Mouse (Mus musculus) urinary bladder, postnatal 14 days (tissue): Measurements from ENCODE around the gene Klhl40.

Experiments
- DNase-seq: peaks from one replicate; pipeline ENCODE4 v3.0.0; 2021; ENCODE audit warnings: low spot score

Klhl40 gene

DNA sequence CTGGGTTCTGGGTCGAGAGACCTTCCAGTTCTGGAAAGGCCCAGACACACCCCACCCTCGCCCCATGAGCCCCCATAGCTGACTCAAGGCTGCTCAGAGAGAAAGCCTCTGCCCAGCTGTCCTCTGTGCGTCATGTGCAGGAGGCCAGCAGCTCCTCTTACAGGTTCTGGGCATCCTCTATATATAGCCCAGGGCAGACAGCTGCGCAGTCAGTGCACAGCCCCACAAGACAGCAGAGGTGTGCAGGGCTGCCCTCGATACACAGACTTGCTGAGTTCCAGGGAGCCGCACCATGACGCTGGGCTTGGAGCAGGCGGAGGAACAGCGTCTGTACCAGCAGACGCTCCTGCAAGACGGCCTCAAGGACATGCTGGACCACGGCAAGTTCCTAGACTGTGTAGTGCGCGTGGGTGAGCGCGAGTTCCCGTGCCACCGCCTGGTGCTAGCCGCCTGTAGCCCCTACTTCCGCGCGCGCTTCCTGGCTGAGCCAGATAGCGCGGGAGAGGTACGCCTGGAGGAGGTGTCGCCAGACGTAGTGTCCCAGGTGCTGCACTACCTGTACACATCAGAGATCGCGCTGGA is at the start of gene Klhl40:
TSS of gene Klhl40 (plus strand) at position 124 of the 582 bp plus-strand sequence.
- no peak for DNase-seq

GRCm38 (mm10) chr9:121740490-121740889 is 36.9 kb upstream of the Klhl40 start:
- no peak for DNase-seq

DNA sequence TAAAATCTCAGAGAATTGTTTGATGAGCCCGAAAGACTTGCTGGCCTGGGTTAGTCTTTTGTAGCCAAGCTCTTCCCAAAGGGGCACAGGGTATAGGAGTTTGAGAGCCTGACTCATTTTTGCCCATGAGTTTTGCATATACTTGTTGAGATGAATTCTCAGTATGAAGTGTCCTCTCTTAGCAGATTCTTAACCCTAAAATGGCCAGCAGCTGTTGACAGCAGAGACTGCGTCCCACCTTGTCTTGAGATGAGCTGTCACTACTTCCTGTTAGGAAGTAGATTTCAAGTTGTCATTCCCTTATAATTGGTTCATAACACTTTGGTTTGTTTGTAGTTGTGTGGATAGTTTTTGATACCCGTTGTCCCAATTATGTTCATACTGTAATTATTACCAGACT is 36.2 kb upstream of the Klhl40 start:
- DNase-seq, result no peak

DNA sequence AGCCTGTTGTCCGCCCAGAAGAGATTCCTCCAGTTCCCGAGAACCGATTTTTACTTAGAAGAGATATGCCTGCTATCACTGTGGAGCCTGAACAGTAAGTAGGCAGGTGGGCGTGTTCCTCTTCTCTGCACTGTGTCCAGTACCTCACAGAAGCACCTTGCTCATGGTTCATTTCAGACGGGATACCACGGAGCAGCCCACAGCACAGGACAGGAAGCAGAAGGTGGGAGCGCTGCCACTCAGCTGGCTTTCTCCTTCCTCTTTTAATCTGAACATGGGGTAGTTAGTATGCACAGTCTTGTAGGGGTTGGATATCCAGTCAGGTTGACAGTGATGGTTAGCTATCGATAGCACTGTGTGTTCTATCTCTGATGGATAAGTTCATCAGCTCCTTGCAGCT is 33.4 kb upstream of the Klhl40 start:
- no peak for DNase-seq

DNA sequence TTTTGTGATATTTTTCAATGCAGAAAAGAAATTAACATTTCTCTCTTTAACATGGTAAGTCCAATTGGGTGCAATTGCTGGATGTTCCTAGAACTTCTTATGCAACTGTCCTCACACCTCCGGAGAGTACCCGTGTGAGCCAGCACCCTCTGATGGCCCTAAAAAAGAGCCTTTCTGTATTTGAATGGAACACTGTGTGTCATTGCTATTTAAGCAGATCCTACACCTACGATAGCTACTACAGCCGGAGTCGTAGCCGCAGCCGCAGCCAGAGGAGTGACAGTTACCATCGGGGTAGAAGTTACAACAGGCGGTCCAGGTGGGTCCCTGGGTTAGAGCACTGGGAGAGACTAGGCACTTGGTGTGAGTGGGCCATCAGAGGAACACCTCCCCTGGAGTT is 24.6 kb upstream of the Klhl40 start:
- no peak for DNase-seq

GRCm38 (mm10) chr9:121754624-121755023 is 22.8 kb upstream of the Klhl40 start:
- DNase-seq, result no peak

DNA sequence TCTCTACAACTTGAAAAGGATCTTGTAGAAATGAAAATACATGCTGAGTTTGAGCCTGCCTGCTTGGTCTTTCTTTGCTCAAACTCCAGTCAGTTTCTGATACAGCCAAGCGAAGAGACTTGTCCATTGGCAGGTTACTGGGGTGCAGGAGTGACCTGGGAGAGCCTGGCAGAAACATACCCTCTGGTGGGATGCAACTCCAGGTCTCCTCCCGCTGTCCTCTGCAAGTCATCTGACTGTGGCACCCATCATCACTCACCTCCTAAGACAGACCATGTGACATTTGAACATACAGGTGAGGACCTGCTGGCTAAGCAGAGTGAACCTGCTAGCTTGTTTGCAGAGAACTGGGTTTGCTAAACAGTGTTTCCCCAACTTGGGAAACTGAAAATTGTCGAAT is 20.6 kb upstream of the Klhl40 start:
- DNase-seq, result no peak

DNA sequence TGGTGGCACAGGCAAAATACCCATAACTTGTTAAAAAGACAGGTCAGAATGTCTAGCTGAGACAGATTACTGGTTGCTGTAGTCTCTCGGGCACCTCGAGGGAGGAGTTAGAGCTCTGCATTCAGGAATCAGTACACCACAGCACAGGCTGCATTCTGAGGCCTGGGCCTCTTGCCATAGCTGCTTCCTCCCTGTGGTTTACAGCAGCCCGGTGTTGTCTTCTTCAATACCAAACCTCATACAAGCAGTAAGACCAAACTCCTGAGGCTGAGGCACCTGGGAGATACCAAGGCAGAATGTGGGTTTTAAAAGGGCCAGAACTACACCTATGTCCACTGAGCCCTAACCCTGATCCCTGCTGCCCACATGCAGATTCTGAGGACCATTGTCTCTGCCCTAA is 20.0 kb upstream of the Klhl40 start:
- DNase-seq, result no peak

DNA sequence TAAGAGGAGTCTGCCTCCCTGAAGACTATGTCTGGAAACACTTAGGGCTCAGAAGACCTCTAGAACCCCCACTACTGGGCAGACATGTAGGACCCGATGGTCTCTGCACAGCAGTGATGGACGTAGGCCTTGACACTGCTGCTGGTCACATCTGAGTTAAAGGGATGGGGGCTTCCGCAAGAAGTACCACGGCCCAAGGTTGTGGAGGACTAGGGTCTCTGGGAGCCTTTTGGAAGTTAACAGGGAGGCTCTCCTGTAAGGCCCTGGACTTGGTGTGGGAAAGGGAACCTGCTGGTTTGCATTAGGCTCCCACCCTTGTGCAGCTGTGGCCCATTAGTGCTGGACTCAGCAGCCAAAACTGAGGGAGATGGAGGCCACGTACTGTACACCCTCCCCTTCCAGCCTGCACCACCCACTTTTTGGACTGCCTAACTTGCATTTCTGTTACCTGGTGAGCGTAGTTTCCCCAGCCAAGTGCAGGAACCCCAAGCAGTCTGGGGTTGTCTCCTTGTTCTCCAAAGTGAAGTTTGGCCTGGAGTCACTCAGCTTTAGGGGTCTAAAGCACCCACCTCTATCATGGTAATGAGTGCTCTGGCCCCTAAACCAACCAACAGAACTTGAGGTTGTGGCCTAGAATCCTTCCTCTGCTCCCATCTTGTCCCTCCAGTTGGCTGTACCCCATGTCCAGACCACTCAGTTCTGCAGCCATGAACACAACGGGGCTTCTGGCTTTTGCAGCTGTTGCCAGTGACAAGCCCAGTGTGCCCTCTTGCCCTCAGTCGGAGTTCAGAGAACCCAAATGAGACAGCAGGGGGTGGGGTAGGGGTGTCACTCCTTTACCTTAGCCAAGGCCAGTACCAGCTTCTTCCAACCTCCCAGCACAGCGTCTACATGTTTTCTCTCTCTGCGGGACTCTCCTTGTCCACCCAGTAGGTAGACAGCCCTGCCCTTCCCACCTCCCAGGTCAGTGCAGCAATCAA is 19.3 kb upstream of the Klhl40 start:
- DNase-seq, result no peak

- peak; percentile 56 for DNase-seq
Measured at GRCm38 (mm10) chr9:121759091-121760081, 18.0 kb upstream of the Klhl40 start, which contains the start of gene Zfp651. TSS of gene Zfp651 (plus strand) at chr9:121759330.

DNA sequence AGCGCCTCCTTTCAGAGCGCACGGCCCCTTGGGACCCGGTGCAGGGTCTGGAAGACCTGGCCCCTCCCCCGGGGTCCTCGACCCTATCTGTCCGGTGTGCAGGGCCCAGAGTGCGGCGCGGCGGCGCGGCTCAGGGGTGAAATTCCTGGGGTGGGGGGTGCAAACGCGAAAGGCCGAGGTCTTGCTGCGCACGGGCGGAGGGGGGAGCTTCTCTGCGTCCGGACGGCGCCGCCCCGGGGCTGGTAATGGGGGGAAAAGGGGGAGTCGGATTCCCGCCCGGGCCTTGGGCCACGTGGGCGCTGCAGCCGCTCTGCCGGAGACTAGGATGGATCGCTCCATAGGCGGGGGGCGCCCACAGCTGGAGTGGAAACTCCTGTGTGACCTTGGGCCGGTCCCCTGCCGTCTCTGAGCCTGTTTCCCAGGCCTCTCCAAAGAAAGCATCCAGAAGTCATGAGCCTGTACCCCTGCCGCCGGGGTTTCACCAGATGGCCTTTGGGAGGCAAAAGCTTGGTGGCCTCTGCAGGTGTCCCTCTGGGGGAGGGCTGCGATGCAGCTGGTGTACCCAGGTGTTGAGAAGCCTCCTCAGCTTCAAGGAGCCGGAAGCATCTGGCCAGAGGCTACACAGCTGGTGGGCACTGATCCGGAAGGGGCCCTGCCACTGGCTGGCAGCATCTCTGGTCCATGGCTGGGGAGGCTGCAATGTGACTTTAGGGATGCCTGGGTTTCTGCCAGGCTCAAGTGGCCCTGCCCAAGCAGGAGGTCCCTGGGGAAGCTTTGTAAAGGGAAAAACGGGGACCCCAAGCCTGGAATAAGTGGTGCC is 16.9 kb upstream of the Klhl40 start:
- DNase-seq, result peak; percentile 77

GRCm38 (mm10) chr9:121761091-121761665 is 16.2 kb upstream of the Klhl40 start:
- DNase-seq, result peak; percentile 66

GRCm38 (mm10) chr9:121761787-121762186 is 15.6 kb upstream of the Klhl40 start:
- DNase-seq, result no peak

DNA sequence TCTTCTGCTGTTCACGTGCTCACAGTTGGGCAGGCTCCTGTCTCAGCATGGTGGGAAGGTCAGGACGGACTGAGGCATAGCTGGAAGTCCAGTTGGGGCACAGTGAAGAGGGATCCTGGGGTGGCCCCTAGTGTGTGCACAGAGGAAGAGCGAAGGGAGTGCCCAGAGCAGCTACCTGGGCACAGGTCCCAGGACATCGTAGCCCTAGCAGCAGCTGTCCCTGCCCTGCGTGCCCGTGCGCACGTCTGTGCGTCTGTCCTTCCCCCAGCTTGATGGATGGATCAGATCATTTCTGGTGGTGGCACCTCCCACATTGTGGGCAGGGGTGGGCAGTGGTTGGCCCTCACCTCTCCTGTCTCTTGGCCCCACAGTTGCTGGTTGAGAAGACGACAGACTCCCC is 15.2 kb upstream of the Klhl40 start:
- DNase-seq, result no peak

- DNase-seq, result no peak
Measured at GRCm38 (mm10) chr9:121762761-121763160, 14.6 kb upstream of the Klhl40 start.

DNA sequence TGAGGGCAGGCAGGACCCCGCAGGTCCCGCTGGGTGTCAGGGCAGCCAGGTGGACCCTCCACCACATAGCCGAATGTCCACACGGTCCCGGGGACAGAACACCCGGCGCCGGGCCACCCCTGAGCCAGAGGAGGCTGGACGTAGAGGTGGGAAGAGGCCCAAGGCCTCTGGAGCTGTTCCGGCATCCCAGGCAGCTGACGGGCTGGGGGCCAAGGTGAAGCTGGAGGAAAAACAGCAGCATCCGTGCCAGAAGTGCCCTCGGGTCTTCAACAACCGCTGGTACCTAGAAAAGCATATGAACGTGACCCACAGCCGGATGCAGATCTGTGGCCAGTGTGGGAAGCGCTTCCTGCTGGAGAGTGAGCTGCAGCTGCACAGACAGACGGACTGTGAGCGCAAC is 13.7 kb upstream of the Klhl40 start:
- DNase-seq, result no peak

DNA sequence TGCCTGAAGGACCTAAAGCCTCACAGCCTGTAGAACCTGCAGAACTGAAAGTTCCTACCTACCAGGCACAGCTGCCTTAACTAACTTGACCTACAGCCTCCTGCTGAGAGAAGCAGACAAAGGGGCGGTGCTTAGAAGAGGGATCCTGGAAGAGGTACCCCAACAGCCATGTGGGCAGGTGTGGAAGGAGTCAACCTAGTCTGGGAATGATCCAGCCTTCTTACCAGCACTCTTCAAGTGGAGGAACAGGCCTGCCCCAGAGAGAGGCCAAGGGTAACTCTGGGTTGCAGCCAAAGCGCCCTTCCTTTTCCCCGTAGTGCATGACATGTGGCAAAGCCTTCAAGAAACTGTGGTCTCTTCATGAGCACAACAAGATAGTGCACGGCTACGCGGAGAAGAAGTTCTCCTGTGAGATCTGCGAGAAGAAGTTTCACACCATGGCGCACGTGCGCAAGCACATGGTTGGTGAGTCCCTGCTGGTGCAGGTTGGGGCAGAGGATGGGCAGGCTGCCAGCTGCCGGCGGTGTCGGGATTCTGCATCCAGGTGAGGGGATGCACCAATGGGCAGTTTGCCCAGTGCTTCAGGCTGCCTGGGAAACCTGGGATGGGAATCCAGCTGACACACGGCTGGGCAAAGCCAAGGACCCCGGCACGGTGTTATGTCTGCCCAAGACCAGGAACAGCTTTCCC is 12.1 kb upstream of the Klhl40 start:
- DNase-seq, result no peak

DNA sequence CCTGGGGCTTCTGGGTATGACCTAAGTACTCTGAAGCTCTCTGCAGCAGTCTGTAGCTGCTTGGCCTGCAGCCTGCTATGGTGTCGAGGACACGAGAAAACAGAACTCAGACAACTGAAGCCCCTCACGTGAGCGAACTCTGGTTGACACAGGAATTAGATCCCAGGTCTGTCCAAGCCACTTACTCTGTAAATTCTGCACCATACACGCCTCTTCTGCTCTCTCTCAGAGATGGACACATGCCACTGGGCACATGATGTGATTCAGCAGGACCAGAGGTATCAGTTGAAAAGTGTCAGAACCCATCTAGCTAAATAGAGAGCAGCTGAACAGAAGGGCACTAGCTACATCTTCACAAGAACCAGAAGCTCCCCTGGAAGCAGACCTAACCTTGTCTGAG is 5.0 kb upstream of the Klhl40 start:
- no peak for DNase-seq

DNA sequence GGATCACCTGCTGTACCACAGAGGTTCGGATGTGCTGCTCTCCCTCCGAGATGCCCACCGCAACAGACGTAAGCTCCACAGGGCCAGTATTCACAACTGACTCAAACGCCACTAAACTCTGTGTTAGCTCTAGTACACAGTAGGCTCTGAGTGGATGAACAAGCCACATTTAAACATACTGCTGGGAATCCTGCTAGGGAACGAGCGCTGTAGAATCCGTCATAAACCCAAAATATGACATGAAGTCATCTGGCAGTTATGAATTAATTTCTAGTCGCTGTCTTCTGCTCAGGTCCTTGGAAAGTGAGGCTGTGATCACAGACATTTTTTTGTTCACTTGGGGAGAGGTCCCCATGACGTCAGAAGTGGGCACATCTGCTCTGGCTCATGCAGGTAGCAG is 1.5 kb upstream of the Klhl40 start:
- no peak for DNase-seq

GRCm38 (mm10) chr9:121776511-121776910 is 896 bp upstream of the Klhl40 start:
- no peak for DNase-seq
